Mouse (Mus musculus): ENCODE results near the gene Snd1. TPM values are rescaled to one million over a fixed set of nuclear protein-coding genes. Genes with fewer than 3 reads are reported as not detected.

Gene Snd1
- polyA plus RNA-seq, 1 experiment from 2014 or later = 120 TPM

DNA sequence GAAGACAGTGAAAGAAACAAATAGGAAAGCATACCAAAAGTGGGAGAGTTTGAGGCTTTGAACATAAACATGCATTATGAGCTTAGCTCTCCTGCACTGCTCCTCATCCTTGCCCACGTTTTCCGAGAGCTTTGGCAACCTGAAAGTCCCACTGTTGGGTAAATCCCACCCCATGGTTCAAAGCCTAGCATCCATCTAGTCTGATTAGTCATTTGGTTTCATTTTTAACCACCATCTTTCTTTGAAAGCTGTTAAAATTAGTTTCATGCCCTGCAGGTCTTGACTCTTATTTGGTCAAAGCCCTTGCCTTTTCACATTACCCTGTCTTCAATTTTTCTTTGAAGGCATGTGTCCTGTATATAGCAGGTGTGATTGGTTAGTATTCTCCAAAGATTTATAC lies 108.5 kb downstream of the Snd1 start:
- no peak overlapping the region for H3K27ac ChIP-seq
- H3K27me3 ChIP-seq = no peaks in the 10 kb centered on the region
- H3K36me3 ChIP-seq = no peaks in the 10 kb centered on the region
- no peak overlapping the region for H3K4me3 ChIP-seq
- H3K9me3 ChIP-seq = no peaks in the 10 kb centered on the region
- no peak for ATAC-seq (ENCODE audit: insufficient number of reproducible peaks, low FRiP score, low TSS enrichment, low read depth)
- H3K4me1 ChIP-seq = no peaks in the 10 kb centered on the region
- 83% methylated on average over 2 of the region's 2 CpGs for WGBS
- no peak overlapping the region for H3K4me2 ChIP-seq
- no peak overlapping the region for H3K9ac ChIP-seq

DNA sequence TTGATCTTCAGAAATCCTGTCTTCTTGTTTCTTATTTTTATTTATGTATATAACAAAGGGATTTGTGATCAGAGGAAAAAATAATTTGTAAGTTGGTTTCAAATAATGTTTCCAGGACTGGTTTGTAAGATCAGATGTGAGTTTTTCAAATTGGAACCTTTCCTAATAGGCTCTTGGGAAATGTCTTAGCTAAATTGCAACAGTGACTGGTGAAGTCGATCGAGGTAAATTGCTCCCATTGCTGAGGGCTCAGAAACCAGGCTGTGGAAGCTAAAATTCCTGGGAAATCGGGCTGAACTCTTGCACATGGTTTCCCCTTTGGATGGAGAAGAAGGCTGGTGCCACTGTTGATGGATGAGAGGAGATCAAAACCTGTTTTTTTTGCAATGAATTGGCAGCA lies 111.9 kb downstream of the Snd1 start:
- Histone ChIP-seq H3K4me1 (no peaks in the 10 kb centered on the region), H3K27me3 (no peaks in the 10 kb centered on the region), H3K4me3 (no peak overlapping the region), H3K9ac (no peak overlapping the region), H3K36me3 (no peaks in the 10 kb centered on the region), H3K4me2 (no peak overlapping the region), H3K27ac (no peak overlapping the region), H3K9me3 (no peaks in the 10 kb centered on the region)
- WGBS = 67% methylated on average over 3 of the region's 3 CpGs
- ATAC-seq (ENCODE audit: insufficient number of reproducible peaks, low FRiP score, low TSS enrichment, low read depth) = no peak

DNA sequence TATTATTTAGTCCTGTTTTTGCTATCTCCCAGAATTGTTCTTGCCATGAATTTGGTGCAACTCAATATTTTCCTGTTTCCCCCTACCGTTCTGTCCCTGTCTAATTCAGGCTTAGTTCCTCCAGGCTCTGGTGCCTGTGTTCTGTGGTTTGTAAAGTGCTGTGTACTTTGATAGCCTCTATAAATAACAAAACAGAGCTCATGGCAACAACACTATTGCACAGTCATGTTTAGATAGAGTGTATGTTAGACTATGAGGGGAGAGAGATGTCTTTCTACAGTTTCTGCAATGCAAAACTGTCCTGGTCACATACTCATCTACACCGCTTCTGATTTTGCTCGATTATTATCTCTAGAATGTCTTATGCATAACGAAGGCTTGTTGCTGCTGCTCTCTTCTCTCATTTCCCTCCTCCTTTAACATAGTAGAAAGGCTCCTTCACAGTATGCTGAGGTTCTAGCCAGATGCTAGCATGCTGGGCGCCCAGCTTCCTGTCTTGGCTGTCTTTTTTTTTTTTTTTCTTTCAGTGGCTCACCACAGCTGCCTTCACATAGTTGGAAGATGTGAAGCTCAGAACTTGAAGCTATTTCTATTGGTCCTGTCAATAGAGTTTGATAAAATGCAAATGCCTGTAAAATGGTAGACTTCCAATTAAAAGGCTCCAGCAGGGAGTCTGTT lies 113.7 kb downstream of the Snd1 start:
- Histone ChIP-seq H3K4me2 (no peak overlapping the region), H3K27me3 (no peaks in the 10 kb centered on the region), H3K27ac (no peak overlapping the region), H3K9ac (no peak overlapping the region), H3K4me1 (no peaks in the 10 kb centered on the region), H3K4me3 (no peak overlapping the region), H3K36me3 (0 out of 2 replicates have a peak, but pooled peaks cover 5% of the 10 kb centered on the region), H3K9me3 (no peaks in the 10 kb centered on the region)
- no peak for ATAC-seq (ENCODE audit: insufficient number of reproducible peaks, low FRiP score, low TSS enrichment, low read depth)
- 77% methylated on average over 5 of the region's 5 CpGs for WGBS

DNA sequence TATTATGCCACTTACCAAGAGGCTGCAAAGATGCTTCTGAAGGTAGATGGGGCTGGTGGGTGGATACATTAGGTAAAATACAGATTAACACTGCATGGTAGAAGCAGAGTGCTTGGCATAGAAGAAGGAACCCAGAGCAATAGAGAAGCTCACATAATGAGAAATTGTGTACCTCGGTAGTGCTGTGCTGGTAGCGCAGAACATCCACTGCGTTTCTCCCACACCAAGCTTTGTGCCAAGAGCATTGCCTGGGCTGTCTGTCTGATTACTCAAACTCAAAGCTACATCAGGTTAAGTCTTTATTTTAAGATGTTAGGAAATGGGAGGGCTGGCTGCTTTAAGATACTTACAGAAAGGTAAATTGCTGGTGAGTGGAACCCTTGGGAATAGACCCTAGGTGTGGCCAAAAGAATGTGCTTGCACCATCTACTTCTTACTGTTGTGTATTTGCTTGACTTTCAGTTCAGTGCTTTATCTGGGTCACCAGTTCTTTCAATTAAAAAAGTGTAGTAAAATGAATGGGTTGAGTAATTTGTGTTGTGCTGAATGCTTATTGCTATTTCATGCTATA lies 117.5 kb downstream of the Snd1 start:
- WGBS = 97% methylated on average over 3 of the region's 3 CpGs
- no peak overlapping the region for H3K9ac ChIP-seq
- H3K4me3 ChIP-seq = no peak overlapping the region
- H3K36me3 ChIP-seq = 0 out of 2 replicates have a peak, but pooled peaks cover 5% of the 10 kb centered on the region
- H3K4me1 ChIP-seq = no peaks in the 10 kb centered on the region
- no peaks in the 10 kb centered on the region for H3K9me3 ChIP-seq
- no peaks in the 10 kb centered on the region for H3K27me3 ChIP-seq
- no peak overlapping the region for H3K27ac ChIP-seq
- ATAC-seq (ENCODE audit: insufficient number of reproducible peaks, low FRiP score, low TSS enrichment, low read depth) = no peak
- no peak overlapping the region for H3K4me2 ChIP-seq

DNA sequence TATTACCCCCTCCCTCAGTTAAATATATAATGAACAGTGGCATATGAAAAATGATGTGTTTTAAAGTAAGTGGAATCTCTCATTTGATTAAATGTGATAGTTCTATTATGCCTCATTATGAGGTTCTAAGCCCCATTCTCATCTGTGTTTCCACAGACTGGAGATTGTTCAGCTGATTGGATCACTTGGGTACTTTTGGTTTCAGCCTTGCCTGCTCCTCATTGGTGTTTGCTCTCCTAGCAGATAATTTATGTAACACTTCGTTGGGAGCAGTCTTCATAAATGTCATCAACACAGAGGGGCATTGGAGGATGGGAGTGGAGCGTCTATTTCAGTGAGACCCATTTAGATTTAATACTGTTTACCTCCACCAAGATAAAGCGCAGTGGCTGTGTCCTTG lies 118.8 kb downstream of the Snd1 start:
- H3K4me1 ChIP-seq = no peaks in the 10 kb centered on the region
- no peak overlapping the region for H3K9ac ChIP-seq
- 0 out of 2 replicates have a peak, but pooled peaks cover 5% of the 10 kb centered on the region for H3K36me3 ChIP-seq
- no peak overlapping the region for H3K27ac ChIP-seq
- H3K9me3 ChIP-seq = no peaks in the 10 kb centered on the region
- no peak for ATAC-seq (ENCODE audit: insufficient number of reproducible peaks, low FRiP score, low TSS enrichment, low read depth)
- WGBS = 83% methylated on average over 3 of the region's 3 CpGs
- H3K4me3 ChIP-seq = no peak overlapping the region
- H3K4me2 ChIP-seq = no peak overlapping the region
- no peaks in the 10 kb centered on the region for H3K27me3 ChIP-seq

DNA sequence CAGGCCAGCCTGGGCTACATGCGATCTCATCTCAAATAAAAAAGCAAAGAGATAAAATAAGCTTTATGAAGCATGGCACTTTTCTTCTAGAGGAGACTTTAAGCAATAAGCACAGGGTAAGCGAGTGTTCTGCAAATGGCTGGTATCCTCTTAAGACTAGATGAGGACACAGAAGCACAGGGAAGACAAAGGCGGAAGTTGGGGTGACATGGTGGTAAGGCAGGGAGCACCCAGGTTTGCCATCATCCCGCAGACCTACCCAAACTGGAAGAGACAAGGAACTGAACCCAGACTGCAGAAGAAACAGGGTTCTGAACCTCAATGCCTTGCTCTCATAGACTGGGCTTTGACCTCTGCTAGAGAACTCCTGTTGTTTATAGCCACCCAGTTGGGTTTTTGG lies 119.8 kb downstream of the Snd1 start:
- no peaks in the 10 kb centered on the region for H3K9me3 ChIP-seq
- WGBS = 90% methylated on average over 4 of the region's 4 CpGs
- H3K36me3 ChIP-seq = 0 out of 2 replicates have a peak, but pooled peaks cover 5% of the 10 kb centered on the region
- no peak overlapping the region for H3K9ac ChIP-seq
- no peak overlapping the region for H3K27ac ChIP-seq
- no peak overlapping the region for H3K4me2 ChIP-seq
- no peaks in the 10 kb centered on the region for H3K27me3 ChIP-seq
- no peak overlapping the region for H3K4me3 ChIP-seq
- no peak for ATAC-seq (ENCODE audit: insufficient number of reproducible peaks, low FRiP score, low TSS enrichment, low read depth)
- H3K4me1 ChIP-seq = no peaks in the 10 kb centered on the region

DNA sequence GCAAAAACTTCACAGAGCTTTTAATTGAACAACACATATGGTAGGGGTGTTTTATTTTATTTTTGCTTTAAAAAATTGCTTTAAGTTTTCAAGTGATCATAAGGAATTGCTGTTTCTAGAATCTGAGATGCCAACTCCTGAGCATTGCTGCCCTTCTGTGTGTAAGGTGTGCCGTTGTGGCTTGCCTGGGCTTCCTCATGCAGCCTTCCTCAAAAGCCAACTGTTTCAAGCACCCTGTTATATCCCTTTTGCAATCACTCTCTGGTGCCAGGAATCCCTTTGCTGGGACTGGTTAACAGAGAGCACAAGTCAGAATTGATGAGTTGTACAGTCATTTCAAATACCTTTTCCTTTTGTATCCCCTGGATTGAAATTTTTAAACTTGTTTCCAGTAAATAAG lies 120.3 kb downstream of the Snd1 start:
- Histone ChIP-seq H3K9ac (no peak overlapping the region), H3K27me3 (no peaks in the 10 kb centered on the region)
- ATAC-seq (ENCODE audit: insufficient number of reproducible peaks, low FRiP score, low TSS enrichment, low read depth) = no peak

DNA sequence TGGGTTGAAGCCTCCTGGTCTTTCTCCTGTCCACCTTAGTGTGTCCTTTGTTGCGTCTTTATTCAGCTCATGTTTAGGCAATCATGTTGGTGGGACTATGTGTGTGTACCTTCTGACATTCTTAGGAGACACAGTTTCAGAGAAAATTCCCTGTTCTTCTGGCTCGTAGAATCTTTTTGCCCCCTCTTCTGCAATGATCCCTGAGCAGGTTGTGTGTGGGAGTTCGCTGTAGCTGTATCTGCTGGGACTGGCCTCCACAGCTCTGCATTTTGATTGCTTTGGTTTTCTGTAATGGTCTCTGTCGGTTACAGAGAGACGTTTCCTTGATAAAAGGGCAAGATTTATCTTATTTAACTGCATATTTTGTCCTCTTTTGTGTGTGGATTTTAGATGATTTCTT lies 122.3 kb downstream of the Snd1 start:
- H3K27me3 ChIP-seq = no peaks in the 10 kb centered on the region
- H3K36me3 ChIP-seq = 0 out of 2 replicates have a peak, but pooled peaks cover 2% of the 10 kb centered on the region
- H3K4me1 ChIP-seq = no peaks in the 10 kb centered on the region
- H3K9ac ChIP-seq = no peak overlapping the region
- H3K9me3 ChIP-seq = no peaks in the 10 kb centered on the region
- WGBS = 91% methylated on average over 5 of the region's 5 CpGs
- ATAC-seq (ENCODE audit: insufficient number of reproducible peaks, low FRiP score, low TSS enrichment, low read depth) = no peak
- no peak overlapping the region for H3K27ac ChIP-seq
- H3K4me2 ChIP-seq = no peak overlapping the region
- no peak overlapping the region for H3K4me3 ChIP-seq

More for the DNA sequence above, 120.3 kb downstream of the Snd1 start:
- Histone ChIP-seq H3K4me3 (no peak overlapping the region), H3K36me3 (0 out of 2 replicates have a peak, but pooled peaks cover 5% of the 10 kb centered on the region), H3K4me1 (no peaks in the 10 kb centered on the region), H3K4me2 (no peak overlapping the region), H3K27ac (no peak overlapping the region), H3K9me3 (no peaks in the 10 kb centered on the region)
- WGBS = 66% methylated on average over 1 of the region's 1 CpGs

DNA sequence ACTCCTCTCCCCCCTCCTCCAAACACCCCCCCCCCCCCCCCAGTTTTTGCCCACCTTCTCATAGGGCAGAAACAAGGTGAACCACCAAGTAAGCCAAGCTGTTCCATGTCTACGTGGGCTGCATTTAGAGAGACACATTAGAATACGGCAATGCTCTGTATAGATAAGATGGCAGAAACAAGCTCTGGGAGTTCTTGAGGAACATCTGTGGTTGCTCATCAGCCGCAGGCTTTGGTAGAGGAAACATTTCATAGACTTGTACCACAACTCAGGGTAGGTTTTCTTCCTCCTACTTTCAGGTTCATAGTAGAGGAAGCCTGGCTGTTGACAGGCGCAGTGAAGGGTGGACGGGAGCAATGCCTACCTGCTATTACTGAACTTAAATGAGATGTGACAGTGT lies 124.2 kb downstream of the Snd1 start:
- WGBS = 90% methylated on average over 5 of the region's 5 CpGs
- ATAC-seq (ENCODE audit: insufficient number of reproducible peaks, low FRiP score, low TSS enrichment, low read depth) = no peak
- H3K4me1 ChIP-seq = no peaks in the 10 kb centered on the region
- no peaks in the 10 kb centered on the region for H3K9me3 ChIP-seq
- no peak overlapping the region for H3K4me3 ChIP-seq
- no peak overlapping the region for H3K9ac ChIP-seq
- no peak overlapping the region for H3K4me2 ChIP-seq
- no peaks in the 10 kb centered on the region for H3K27me3 ChIP-seq
- no peak overlapping the region for H3K27ac ChIP-seq
- H3K36me3 ChIP-seq = no peaks in the 10 kb centered on the region

DNA sequence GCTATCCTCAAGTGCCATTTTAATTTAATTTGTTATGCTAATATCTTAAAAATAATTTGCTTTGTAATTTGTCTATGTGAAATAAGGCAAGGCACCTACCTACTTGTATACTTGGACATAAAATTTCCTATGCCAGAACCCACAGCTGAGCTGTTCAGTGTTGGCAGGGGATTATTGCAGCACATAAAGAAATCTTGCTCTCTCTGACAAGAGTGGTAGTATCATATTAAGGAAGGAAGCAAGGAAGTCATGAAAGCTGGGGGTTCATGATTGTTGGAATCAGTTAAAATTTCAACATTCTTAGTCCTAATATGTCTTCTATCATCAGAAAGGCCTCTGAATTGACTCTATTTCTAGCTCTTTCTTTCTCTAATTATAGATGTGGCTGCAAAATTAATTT lies 125.5 kb downstream of the Snd1 start:
- Histone ChIP-seq H3K27ac (no peak overlapping the region), H3K36me3 (no peaks in the 10 kb centered on the region), H3K4me1 (no peaks in the 10 kb centered on the region), H3K4me3 (no peak overlapping the region), H3K27me3 (no peaks in the 10 kb centered on the region), H3K9ac (no peak overlapping the region), H3K4me2 (no peak overlapping the region), H3K9me3 (no peaks in the 10 kb centered on the region)
- no peak for ATAC-seq (ENCODE audit: insufficient number of reproducible peaks, low FRiP score, low TSS enrichment, low read depth)

DNA sequence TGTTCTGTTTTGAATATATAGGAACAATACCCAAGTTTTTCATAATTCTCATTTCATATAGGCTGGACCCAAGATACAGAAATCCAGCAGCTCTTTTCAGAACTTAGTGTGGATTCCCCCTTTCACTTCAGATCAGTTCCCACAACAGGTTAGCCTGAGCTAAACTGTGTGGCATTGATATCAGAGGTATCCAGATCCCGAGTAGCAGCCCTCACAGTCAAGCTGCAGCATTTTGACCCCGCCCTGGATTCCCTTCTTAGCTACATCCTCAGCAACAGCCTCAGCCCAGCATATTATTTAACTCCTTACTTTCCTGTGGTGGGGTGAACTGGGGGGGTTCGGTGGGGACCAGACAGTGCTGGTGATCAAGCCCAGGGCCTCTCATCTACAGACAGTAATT lies 128.5 kb downstream of the Snd1 start:
- H3K36me3 ChIP-seq = no peaks in the 10 kb centered on the region
- H3K4me3 ChIP-seq = no peak overlapping the region
- H3K27ac ChIP-seq = no peak overlapping the region
- no peaks in the 10 kb centered on the region for H3K9me3 ChIP-seq
- H3K27me3 ChIP-seq = no peaks in the 10 kb centered on the region
- no peak overlapping the region for H3K4me2 ChIP-seq
- H3K4me1 ChIP-seq = no peaks in the 10 kb centered on the region
- 70% methylated on average over 3 of the region's 3 CpGs for WGBS
- ATAC-seq (ENCODE audit: insufficient number of reproducible peaks, low FRiP score, low TSS enrichment, low read depth) = no peak
- H3K9ac ChIP-seq = no peak overlapping the region

DNA sequence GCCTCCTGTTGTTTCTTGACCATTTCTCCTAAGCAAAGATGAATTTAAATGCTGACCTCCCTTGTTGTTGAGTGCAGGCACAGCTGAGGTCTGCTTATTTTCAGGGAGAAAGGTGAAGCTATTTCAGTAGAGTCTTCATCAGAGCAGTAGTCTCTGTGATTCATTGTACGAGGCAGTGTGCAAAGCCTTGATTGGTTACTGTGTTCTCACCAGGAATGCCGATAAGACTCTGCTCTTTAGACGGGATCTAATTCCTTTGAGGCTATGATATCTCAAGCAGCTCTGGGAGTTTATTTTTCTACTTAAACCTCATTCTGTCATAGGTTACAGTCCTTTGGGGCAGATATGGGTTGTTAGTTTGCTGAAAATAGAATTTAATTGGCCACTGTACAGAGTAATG lies 128.9 kb downstream of the Snd1 start:
- no peak overlapping the region for H3K4me2 ChIP-seq
- no peaks in the 10 kb centered on the region for H3K27me3 ChIP-seq
- no peak overlapping the region for H3K27ac ChIP-seq
- no peaks in the 10 kb centered on the region for H3K36me3 ChIP-seq
- ATAC-seq (ENCODE audit: insufficient number of reproducible peaks, low FRiP score, low TSS enrichment, low read depth) = no peak
- no peaks in the 10 kb centered on the region for H3K9me3 ChIP-seq
- H3K4me3 ChIP-seq = no peak overlapping the region
- H3K9ac ChIP-seq = no peak overlapping the region
- WGBS = 53% methylated on average over 3 of the region's 3 CpGs
- H3K4me1 ChIP-seq = no peaks in the 10 kb centered on the region

DNA sequence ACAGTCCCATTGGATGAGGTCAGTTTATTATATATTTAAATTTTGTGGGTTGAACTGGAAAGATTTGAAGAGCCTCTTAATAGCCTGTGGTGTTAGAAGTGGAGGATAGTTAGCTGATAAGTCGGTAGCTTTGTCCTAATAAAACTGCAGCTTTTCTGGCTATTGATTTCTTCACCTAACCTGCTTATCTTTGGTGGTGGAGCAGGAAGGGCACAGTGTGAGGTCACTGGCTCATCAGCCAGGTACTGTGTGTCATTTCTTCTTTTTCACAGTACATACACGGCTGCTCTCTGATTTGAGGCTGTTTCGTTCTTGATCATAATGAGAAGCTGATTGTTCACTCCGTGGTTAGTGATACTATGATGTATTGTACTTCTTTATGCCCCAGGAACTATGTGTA lies 134.4 kb downstream of the Snd1 start:
- Histone ChIP-seq H3K9me3 (no peaks in the 10 kb centered on the region), H3K4me2 (no peak overlapping the region), H3K27ac (no peak overlapping the region), H3K27me3 (no peaks in the 10 kb centered on the region), H3K4me3 (no peak overlapping the region), H3K36me3 (no peaks in the 10 kb centered on the region), H3K9ac (no peak overlapping the region), H3K4me1 (no peaks in the 10 kb centered on the region)
- WGBS = 81% methylated on average over 4 of the region's 4 CpGs
- no peak for ATAC-seq (ENCODE audit: insufficient number of reproducible peaks, low FRiP score, low TSS enrichment, low read depth)

All from limb, embryonic 15.5 days (tissue).